Mouse (Mus musculus) layer of hippocampus, adult 18-20 months (tissue): ENCODE results near the gene Zc3h12a. TPM values are rescaled to one million over a fixed set of nuclear protein-coding genes. Genes with fewer than 3 reads are reported as not detected.

ENCODE experiments used
- DNase-seq, 2 experiments: peaks; one replicate each; pipeline ENCODE4 v3.0.0; 2022; ENCODE audit warnings: low spot score in 2 of 2
- total RNA-seq, 2 experiments: library from RNA; stranded (reverse); gene quantifications; 2 replicates each; pipeline ENCODE4 v1.2.3; 2021

Gene Zc3h12a
- total RNA-seq, 2 experiments from 2014 or later, result 0.99 to 1.3 TPM

DNA sequence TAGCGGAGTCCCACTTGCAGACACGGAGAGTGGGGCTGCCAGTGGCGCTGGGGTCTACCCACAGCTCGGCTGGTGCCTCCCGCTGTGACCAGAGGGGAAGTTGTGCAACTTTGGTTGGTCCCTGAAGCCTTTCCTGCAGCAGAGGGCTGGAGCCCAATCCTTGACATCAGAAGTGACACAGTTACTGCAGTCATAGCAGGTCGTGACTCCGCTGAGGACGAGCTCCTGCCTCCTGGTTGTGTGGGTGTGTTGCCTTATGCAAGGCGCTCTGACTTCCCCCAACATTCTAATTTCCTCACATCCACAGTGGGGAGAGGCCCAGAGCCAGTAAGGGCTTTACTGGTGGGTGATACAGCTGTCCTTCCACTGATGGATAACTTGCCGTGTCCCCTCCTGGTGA lies 17.6 kb upstream of the Zc3h12a start:
- no peak for DNase-seq

- DNase-seq, result peak in 1 of 2 experiments; percentile 40
These were observed 17.0 kb upstream of the Zc3h12a start for GRCm38 (mm10) chr4:125144627-125145026.

DNA sequence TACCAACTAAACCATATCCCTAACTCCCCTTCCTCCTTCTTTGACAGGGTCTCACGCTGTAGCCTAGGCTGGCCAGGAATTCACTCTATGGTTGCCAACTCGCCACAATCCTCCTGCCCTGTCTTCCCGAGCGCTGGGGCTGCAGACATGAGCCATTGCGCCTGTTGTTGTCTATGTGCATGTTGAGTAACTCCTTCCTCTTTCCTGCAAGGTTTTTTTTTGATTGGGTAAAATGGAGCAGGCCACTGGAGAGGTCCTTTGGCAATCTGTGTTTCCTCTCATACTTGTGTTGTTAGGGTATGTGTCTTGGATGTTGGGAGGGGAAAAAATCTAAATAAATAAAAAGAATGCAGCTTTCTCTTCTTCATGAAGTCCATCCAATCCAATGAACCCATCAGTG lies 16.6 kb upstream of the Zc3h12a start:
- no peak for DNase-seq

DNA sequence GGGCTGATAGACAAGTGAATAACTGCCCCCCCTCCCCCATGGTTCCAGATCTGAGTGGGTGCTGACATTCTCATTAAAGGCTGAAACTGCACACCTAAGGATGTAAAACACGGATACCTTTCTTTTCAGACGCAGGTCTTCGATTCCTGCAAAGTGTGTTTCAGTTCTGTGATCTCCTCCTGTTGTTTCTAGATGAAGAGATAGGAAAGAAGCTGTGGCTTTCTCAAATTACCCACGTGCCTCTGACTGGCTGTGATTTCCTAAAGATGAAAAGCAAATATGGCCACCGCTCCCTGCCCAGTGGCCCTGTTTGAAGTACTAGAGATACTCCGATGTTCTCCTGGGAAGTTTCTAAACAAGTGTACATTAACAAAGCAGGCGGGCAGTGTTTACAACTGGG lies 10.7 kb upstream of the Zc3h12a start:
- no peak for DNase-seq

DNA sequence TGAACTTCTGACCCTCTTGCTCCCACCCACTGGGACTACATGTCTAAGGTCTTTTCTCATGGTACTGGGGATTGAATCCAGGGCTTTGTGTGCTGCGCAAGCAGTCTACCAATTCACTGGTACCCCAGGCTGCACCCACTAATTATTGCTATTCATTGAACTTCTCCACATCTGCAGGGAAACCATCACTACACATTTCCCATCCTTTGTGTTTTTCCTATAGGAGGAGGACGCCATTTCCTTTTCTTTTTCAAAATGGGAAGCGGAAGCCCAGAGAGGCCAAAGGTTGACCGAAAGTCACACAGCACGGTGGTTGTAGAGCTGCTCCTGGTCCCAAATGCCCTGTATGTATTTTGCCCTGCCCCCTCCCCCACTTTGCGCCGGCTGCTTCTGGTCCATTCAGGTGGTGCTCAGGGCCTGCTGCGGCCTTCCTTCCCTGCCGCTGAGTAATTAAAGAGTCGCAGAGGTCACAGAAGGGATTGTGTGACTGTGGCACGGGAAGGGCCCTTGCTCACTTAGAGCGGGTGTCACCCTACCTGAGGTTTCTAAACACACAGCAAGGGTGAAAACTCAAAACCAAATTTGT lies 8.8 kb upstream of the Zc3h12a start:
- DNase-seq, result no peak

GRCm38 (mm10) chr4:125135076-125135855 lies 7.6 kb upstream of the Zc3h12a start:
- DNase-seq, result no peak

DNA sequence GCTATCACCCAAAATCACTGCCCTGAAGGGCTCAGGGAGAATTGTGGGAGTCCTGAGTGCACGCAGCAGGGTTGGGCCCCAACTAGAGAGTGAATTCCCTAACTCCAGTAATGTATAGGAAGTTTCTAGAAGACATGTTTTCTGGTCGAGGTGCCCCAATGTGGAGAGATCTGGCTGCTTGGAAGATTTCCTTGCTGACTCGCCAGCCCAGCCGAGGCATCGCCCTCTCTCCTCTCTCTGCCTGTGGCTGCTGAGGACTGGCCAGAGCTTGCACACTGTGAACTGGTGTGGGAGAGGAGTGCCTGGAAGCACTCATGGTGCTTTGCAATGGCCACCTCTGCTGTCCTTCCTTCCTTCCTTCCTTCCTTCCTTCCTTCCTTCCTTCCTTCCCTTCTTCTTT lies 7.0 kb upstream of the Zc3h12a start:
- DNase-seq, result no peak

DNA sequence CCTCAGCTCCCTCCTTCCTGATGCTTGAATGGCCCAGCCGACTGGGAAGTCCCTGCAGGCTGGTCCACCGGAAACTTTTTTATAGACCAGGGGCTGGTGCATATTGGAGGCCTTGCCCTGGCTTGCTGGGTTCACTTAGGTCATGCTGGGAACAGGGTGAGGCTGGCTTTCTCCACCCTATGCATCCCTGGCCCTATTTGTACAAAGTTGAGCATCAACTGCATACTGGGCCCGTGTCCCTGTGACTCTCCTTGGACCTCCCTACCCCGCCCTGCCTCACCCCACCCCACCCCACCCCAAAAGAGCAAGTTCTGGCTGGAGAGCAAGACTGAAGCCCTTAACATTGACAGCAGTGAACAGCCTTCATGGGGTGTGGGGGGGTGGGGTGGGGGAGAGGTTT lies 6.6 kb upstream of the Zc3h12a start:
- DNase-seq, result no peak

- peak in 1 of 2 experiments; percentile 75 for DNase-seq
These were observed 4.8 kb upstream of the Zc3h12a start for GRCm38 (mm10) chr4:125132394-125132793.

DNA sequence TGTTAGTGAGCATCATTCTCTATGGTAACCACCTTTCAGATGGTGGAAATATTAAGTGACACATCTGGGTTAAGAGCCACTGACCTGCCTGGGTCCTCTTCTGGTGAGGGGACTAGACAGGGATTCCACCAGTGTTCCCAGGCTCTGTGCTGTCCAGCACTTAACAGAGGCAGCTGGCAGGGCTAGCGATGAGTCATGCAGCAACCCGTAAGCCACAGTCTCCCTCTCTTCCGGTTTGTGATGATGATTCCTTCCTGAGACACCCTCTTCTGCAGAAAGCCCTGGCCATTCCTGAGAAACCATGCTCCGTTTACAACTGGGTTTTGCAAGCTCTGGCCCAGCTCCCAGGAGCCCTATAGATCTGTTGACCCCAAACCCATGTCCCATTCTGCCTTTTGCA lies 3.9 kb upstream of the Zc3h12a start:
- DNase-seq, result no peak

GRCm38 (mm10) chr4:125126761-125127160 lies 879 bp downstream of the Zc3h12a start:
- DNase-seq, result no peak

- no peak for DNase-seq
These were observed 1.5 kb downstream of the Zc3h12a start for GRCm38 (mm10) chr4:125126186-125126585.

DNA sequence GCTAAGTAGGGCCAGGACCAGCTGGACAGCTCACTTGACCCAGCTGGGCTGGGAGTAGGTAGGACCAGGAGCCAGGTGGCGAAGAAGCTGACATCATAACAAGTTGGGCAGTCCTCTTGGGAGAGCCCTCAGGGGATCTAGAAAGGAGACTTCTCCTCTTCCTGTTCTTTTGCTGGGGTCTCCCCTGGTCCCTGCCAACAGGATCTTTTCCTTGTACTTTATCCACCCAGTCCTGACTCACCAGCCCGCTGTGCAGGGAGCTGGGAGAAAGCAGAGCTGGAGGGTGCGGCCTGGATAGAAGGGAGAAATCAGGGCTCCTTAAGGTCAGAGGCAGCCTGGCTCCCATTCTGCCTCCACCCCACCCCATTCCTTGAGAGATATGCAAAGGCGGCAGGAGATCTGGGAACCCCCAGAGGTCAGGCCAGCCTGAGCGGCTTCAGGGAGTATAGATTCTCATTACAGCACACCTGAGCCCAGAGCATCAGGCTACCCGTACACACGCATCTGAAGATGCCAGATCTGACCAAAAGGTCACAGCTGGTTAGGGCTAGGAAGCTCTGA lies 2.2 kb downstream of the Zc3h12a start:
- DNase-seq, result no peak

- no peak for DNase-seq
These were observed 3.0 kb downstream of the Zc3h12a start for GRCm38 (mm10) chr4:125124424-125125209.

DNA sequence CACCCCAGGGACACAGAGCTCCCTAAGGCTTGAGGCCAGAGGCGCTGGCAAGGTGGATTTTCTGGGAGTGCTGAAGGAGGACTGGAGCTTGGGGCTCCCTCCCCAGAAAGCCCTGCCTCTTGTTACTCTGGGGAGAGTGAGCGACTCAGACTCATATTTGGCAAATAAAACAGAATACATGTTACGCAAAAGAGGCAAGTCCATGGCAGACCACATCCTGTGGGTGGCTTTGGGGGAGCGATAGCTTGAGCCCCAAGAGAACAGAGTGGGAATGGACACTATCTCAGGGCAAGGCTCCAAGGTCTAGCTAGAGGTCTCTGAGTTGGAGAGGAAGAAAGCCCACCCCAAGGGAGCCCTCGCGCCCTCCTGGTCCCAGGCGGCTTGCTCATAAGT lies 4.4 kb downstream of the Zc3h12a start:
- DNase-seq, result no peak

DNA sequence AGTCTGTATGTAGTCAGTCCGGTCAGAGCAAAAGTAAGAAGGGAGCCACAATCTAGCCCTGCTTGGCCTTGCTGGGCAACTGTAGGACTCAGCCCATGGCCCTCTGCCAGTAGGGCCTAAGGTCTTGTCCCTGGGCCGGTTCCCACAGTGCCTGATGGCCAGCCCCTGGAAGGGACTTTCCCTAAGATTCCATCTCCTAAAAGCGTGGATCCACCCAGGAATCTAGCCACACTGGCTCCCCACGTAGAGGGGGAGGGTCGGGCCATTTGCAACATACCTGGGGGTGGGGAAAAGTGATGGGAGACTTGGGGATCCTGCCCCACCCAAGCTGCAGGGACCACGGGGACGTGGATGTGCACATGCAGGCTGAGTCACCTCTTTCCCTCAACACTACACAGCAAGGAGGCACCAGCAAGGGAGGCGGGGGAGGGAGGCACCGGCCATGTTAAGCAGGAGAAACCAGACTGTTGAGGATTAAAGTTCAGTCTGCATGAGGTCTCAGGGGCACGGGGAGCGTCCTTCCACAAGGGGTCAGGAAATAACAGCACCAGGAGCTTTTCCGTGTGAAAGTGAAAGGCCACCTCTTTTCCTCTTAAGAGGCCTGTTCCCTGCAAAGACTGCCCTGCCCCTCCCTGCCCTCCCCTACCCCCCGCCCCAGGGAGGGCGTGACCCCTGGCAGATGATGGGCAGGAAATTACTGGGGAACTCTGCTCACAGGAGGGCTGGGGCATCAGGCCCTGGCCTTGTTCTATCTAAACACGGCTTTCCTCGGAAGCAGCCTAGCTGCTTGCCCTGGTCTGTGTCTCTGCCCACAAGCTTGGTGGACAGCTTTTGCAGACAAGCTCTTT lies 5.0 kb downstream of the Zc3h12a start:
- DNase-seq, result no peak

- DNase-seq, result no peak
These were observed 7.9 kb downstream of the Zc3h12a start for GRCm38 (mm10) chr4:125119721-125120120.

DNA sequence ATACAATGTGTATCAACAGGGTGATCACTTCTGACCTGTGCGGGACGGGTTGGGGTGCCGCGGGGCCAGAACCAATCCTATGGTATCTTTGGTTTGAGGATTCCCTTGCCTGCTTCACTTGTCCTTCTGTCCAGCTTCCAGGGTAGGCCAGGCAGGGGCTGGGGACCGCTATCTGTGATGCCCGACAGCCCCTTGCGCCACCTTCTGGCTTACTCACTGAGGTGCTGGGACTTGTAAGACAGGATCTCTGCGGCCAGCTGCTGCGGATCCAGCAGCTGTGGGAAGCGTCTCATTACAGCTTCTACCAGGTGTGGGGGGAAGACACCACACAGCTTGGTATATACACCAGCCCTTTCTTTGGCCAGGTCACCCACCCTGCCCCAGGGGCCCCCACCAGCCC lies 8.6 kb downstream of the Zc3h12a start:
- DNase-seq, result no peak

GRCm38 (mm10) chr4:125117902-125118320 lies 9.7 kb downstream of the Zc3h12a start:
- DNase-seq, result no peak

GRCm38 (mm10) chr4:125116929-125117328 lies 10.7 kb downstream of the Zc3h12a start:
- DNase-seq, result no peak
